Mouse (Mus musculus) liver, embryonic 12.5 days (tissue): Measurements from ENCODE around the gene Gng5. TPM values are rescaled to one million over a fixed set of nuclear protein-coding genes. Genes with fewer than 3 reads are reported as not detected.

Experiments used
- ATAC-seq: fragments of 200-750 bp; cut with Nextera tagmentation; 2 replicates; pipeline ENCODE4 v1.8.0; 2017; ENCODE audit warnings: moderate number of reproducible peaks, mild to moderate bottlenecking, moderate library complexity
- H3K27ac ChIP-seq: fragments of 300-500 bp; sonication (generic); 2 replicates; pipeline ENCODE4 v1.5.1; 2016; ENCODE audit warnings: mild to moderate bottlenecking
- H3K27me3 ChIP-seq: fragments of 300-500 bp; sonication (generic); replicated peaks from 2 replicates; pipeline ENCODE4 v1.6.1; 2016; ENCODE audit warnings: mild to moderate bottlenecking, moderate library complexity
- H3K36me3 ChIP-seq: fragments of 300-500 bp; sonication (generic); 2 replicates; pipeline ENCODE4 v1.6.1; 2016; ENCODE audit warnings: mild to moderate bottlenecking, moderate library complexity
- H3K4me1 ChIP-seq: fragments of 300-500 bp; sonication (generic); 2 replicates; pipeline ENCODE4 v1.6.1; 2016
- H3K4me2 ChIP-seq: fragments of 300-500 bp; sonication (generic); 2 replicates; pipeline ENCODE4 v1.6.1; 2016; ENCODE audit warnings: mild to moderate bottlenecking, moderate library complexity
- H3K4me3 ChIP-seq: fragments of 300-500 bp; sonication (generic); 2 replicates; pipeline ENCODE4 v1.5.1; 2016; ENCODE audit warnings: mild to moderate bottlenecking, moderate library complexity
- H3K9ac ChIP-seq: fragments of 300-500 bp; sonication (generic); 2 replicates; pipeline ENCODE4 v1.6.1; 2016; ENCODE audit warnings: mild to moderate bottlenecking, moderate library complexity
- H3K9me3 ChIP-seq: fragments of 300-500 bp; sonication (generic); replicated peaks from 2 replicates; pipeline ENCODE4 v1.6.1; 2016; ENCODE audit warnings: mild to moderate bottlenecking, moderate library complexity
- WGBS: fragments of 180-500 bp; shearing (Covaris S2); methylation state at CpG from one replicate; pipeline ENCODE4 v1.1.7; 2016; ENCODE audit not compliant: insufficient replicate concordance; 5-methylcytosine and 5-hydroxymethylcytosine counted together
- polyA plus RNA-seq: library from polyadenylated mRNA; unstranded; fragments of >200 nt; fragmentation: Nextera tagmentation; extraction: Ambion mirVana; gene quantifications from 2 replicates; pipeline ENCODE4 v1.2.1, GENCODE M21; 2016

Gene Gng5
- polyA plus RNA-seq = 678 and 702 TPM in 2 replicates

- Histone ChIP-seq H3K9ac (peak within 1 kb of the TSS; percentile 95), H3K4me1 (peaks cover 40% of the 10 kb centered on the region), H3K36me3 (peaks cover 29% of the 10 kb centered on the region), H3K4me2 (peak within 1 kb of the TSS; percentile 81), H3K4me3 (peak within 1 kb of the TSS; percentile 92), H3K27me3 (no peaks in the 10 kb centered on the region), H3K9me3 (no peaks in the 10 kb centered on the region), H3K27ac (peak within 1 kb of the TSS; percentile 96)
- ATAC-seq = peak; percentile 96
- WGBS = 2% methylated on average over 71 of the region's 88 CpGs
These were observed at the start of gene Gng5, which contains the start of gene Spata1 for GRCm38 (mm10) chr3:146499431-146500002. Gng5 (plus strand) TSS chr3:146499807. Spata1 (minus strand) TSS chr3:146499753.

- WGBS = under 1% methylated on average over 29 of the region's 29 CpGs
These were observed 49.2 kb upstream of the Gng5 start for GRCm38 (mm10) chr3:146450371-146450841.

DNA sequence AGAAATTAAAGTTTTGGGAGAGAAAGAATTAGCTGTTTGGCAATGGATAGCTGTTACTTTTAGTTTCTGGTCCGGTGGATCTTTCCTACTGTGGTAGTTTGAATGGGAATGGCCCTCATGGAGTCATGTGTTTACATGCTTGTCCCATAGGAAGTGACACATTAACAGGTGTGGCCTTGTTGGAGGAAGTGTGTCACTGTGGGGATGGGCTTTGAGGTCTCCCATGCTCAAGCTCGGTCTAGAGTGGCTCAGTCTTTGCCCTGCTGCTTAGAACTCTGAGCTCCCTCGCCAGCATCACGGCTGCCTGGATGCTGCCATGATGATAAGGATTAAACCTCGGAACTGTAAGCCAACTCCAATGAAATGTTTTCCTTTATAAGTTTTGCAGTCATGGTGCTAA lies 48.2 kb upstream of the Gng5 start:
- no peak overlapping the region for H3K4me3 ChIP-seq
- no peak overlapping the region; the same call in 1 of the 2 replicates for H3K9ac ChIP-seq
- peaks cover 35% of the 10 kb centered on the region for H3K4me1 ChIP-seq
- H3K27ac ChIP-seq = no peak overlapping the region
- H3K9me3 ChIP-seq = no peaks in the 10 kb centered on the region
- H3K36me3 ChIP-seq = peaks cover 7% of the 10 kb centered on the region
- ATAC-seq = no peak
- no peaks in the 10 kb centered on the region for H3K27me3 ChIP-seq
- WGBS = 80% methylated on average over 5 of the region's 5 CpGs
- peak overlapping the region; percentile 80 for H3K4me2 ChIP-seq

More at GRCm38 (mm10) chr3:146450371-146450841, 49.2 kb upstream of the Gng5 start:
- H3K4me2 ChIP-seq = peak overlapping the region; percentile 80
- peak; percentile 99 for ATAC-seq
- H3K9me3 ChIP-seq = no peaks in the 10 kb centered on the region; the same call in 1 of the 2 replicates
- H3K36me3 ChIP-seq = peaks cover 12% of the 10 kb centered on the region
- H3K27ac ChIP-seq = peak overlapping the region; percentile 78
- peak overlapping the region; percentile 69 for H3K4me3 ChIP-seq
- H3K27me3 ChIP-seq = no peaks in the 10 kb centered on the region
- H3K4me1 ChIP-seq = peaks cover 33% of the 10 kb centered on the region
- peak overlapping the region; percentile 80 for H3K9ac ChIP-seq

GRCm38 (mm10) chr3:146462939-146463338 lies 36.7 kb upstream of the Gng5 start:
- Histone ChIP-seq H3K9me3 (no peaks in the 10 kb centered on the region), H3K4me1 (no peaks in the 10 kb centered on the region), H3K36me3 (peaks cover 6% of the 10 kb centered on the region; the same call in 1 of the 2 replicates), H3K9ac (no peak overlapping the region), H3K4me3 (no peak overlapping the region), H3K4me2 (no peak overlapping the region), H3K27ac (no peak overlapping the region), H3K27me3 (no peaks in the 10 kb centered on the region)
- 51% methylated on average over 2 of the region's 2 CpGs for WGBS
- ATAC-seq = no peak

DNA sequence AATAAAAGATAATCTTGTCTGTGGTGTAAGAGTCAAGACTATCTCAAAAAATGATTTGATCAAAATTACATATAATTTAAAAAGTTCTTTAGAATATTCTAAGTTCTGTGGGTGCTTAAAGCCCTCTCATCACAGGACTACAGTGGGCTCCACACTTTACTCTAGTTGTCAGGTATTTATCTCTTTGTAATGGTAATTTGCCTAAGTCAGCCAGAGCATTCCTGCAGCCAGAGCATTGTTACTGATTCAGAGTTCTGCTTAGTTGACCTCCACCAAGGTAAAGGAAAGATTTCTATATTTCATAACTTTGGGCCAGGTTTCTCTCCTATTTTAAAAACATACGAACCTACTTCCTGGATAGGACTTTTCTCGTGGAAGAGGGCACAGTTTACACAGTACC lies 30.4 kb upstream of the Gng5 start:
- WGBS = 58% methylated on average over 2 of the region's 2 CpGs
- no peaks in the 10 kb centered on the region for H3K9me3 ChIP-seq
- no peaks in the 10 kb centered on the region for H3K27me3 ChIP-seq
- no peaks in the 10 kb centered on the region for H3K36me3 ChIP-seq
- no peak overlapping the region for H3K4me2 ChIP-seq
- no peak overlapping the region for H3K4me3 ChIP-seq
- no peaks in the 10 kb centered on the region for H3K4me1 ChIP-seq
- no peak overlapping the region for H3K9ac ChIP-seq
- ATAC-seq = no peak
- H3K27ac ChIP-seq = no peak overlapping the region

DNA sequence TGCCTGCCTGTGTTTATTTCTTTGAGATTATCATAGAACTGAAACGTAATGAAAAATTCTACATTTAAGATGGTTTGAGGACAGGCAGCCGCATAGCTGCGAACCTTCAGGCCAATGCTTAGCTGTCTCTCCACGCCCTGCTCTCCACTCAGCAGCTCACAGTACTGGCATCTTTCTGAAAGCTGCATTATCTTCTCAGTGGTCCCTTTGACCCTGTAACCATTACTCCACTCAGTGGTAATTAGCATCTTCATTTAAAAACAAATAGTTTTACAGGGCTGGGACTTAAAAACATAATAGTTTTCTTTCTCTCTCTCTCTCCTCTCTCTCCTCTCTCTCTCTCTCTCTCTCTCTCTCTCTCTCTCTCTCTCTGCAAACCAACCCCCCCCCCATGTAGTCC lies 26.9 kb upstream of the Gng5 start:
- 68% methylated on average over 4 of the region's 4 CpGs for WGBS
- H3K4me3 ChIP-seq = no peak overlapping the region
- no peak overlapping the region for H3K4me2 ChIP-seq

GRCm38 (mm10) chr3:146473741-146474140 lies 25.9 kb upstream of the Gng5 start:
- no peak overlapping the region for H3K4me2 ChIP-seq
- no peaks in the 10 kb centered on the region for H3K4me1 ChIP-seq
- no peak overlapping the region for H3K9ac ChIP-seq
- H3K9me3 ChIP-seq = no peaks in the 10 kb centered on the region
- no peak overlapping the region for H3K27ac ChIP-seq
- H3K4me3 ChIP-seq = no peak overlapping the region
- no peak for ATAC-seq
- H3K27me3 ChIP-seq = no peaks in the 10 kb centered on the region
- H3K36me3 ChIP-seq = no peaks in the 10 kb centered on the region

More for the DNA sequence above, 26.9 kb upstream of the Gng5 start:
- no peaks in the 10 kb centered on the region for H3K4me1 ChIP-seq
- H3K9ac ChIP-seq = no peak overlapping the region
- H3K9me3 ChIP-seq = no peaks in the 10 kb centered on the region
- no peak overlapping the region for H3K27ac ChIP-seq
- no peaks in the 10 kb centered on the region for H3K36me3 ChIP-seq
- H3K27me3 ChIP-seq = no peaks in the 10 kb centered on the region
- no peak for ATAC-seq

- H3K9me3 ChIP-seq = no peaks in the 10 kb centered on the region
- no peak overlapping the region for H3K4me2 ChIP-seq
- no peak for ATAC-seq
- H3K4me3 ChIP-seq = no peak overlapping the region
- H3K36me3 ChIP-seq = no peaks in the 10 kb centered on the region
- no peaks in the 10 kb centered on the region for H3K27me3 ChIP-seq
- H3K9ac ChIP-seq = no peak overlapping the region
- H3K27ac ChIP-seq = no peak overlapping the region
- WGBS = 87% methylated on average over 3 of the region's 3 CpGs
- no peaks in the 10 kb centered on the region for H3K4me1 ChIP-seq
These were observed 25.2 kb upstream of the Gng5 start for GRCm38 (mm10) chr3:146474428-146474827.

DNA sequence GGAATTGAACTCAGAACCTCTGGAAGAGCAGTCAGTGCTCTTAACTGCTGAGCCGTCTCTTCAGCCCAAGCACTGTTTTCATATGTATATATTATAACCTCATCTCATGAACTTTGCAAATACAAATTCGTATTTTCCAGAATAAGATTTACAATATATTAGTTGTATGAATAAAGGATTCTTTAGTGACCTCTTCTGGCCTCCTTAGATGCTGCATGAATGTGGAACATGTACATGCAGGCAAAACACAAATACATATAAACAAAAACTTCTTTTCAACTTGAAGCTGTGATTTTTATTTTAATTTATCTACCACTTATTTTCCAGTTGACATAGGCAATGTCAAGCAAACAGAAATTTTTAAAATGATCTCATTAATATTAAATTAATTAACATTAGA lies 17.6 kb upstream of the Gng5 start:
- H3K4me2 ChIP-seq = no peak overlapping the region
- H3K4me3 ChIP-seq = no peak overlapping the region
- H3K36me3 ChIP-seq = no peaks in the 10 kb centered on the region
- 57% methylated on average over 2 of the region's 2 CpGs for WGBS
- no peaks in the 10 kb centered on the region for H3K27me3 ChIP-seq
- no peaks in the 10 kb centered on the region for H3K4me1 ChIP-seq
- H3K9ac ChIP-seq = no peak overlapping the region
- ATAC-seq = no peak
- no peaks in the 10 kb centered on the region for H3K9me3 ChIP-seq
- H3K27ac ChIP-seq = no peak overlapping the region

GRCm38 (mm10) chr3:146486464-146486863 lies 13.1 kb upstream of the Gng5 start:
- H3K36me3 ChIP-seq = no peaks in the 10 kb centered on the region
- peaks cover 3% of the 10 kb centered on the region; the same call in 1 of the 2 replicates for H3K4me1 ChIP-seq
- no peak for ATAC-seq
- no peak overlapping the region for H3K4me2 ChIP-seq
- H3K9ac ChIP-seq = no peak overlapping the region
- no peaks in the 10 kb centered on the region for H3K27me3 ChIP-seq
- H3K4me3 ChIP-seq = no peak overlapping the region
- H3K9me3 ChIP-seq = no peaks in the 10 kb centered on the region
- WGBS = 67% methylated on average over 4 of the region's 4 CpGs
- H3K27ac ChIP-seq = no peak overlapping the region

GRCm38 (mm10) chr3:146494941-146495340 lies 4.7 kb upstream of the Gng5 start:
- no peak for ATAC-seq
- H3K4me1 ChIP-seq = peaks cover 11% of the 10 kb centered on the region
- no peaks in the 10 kb centered on the region for H3K36me3 ChIP-seq
- no peak overlapping the region for H3K4me3 ChIP-seq
- H3K27ac ChIP-seq = no peak overlapping the region
- H3K9ac ChIP-seq = no peak overlapping the region
- H3K27me3 ChIP-seq = no peaks in the 10 kb centered on the region
- no peak overlapping the region for H3K4me2 ChIP-seq
- H3K9me3 ChIP-seq = no peaks in the 10 kb centered on the region
- WGBS = 84% methylated on average over 8 of the region's 8 CpGs

DNA sequence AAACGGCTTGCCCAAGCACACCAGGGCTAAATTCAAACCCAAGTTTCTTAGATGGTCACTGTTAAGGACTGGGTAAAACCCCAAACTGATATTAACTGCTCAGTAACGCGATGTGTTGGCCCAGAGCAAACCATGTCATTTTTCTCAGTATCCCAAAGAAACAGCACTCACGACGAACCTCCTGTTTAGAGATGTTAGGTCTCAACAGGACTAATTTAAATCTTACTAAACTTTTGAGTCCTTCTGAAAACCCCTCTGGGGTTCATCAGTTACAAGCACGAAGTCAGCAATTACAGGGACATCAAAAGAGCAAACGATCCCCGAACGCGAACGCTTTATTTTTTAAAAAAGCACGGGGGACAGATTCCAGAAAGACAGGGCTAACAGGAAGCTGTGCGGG lies 618 bp upstream of the Gng5 start:
- H3K4me3 ChIP-seq = peak overlapping the region; percentile 92
- no peak for ATAC-seq

More for the DNA sequence above, 618 bp upstream of the Gng5 start:
- no peaks in the 10 kb centered on the region for H3K9me3 ChIP-seq
- H3K27me3 ChIP-seq = no peaks in the 10 kb centered on the region
- H3K4me1 ChIP-seq = peaks cover 39% of the 10 kb centered on the region
- 2% methylated on average over 13 of the region's 13 CpGs for WGBS
- peak overlapping the region; percentile 81 for H3K4me2 ChIP-seq
- H3K9ac ChIP-seq = peak overlapping the region; percentile 95
- peaks cover 24% of the 10 kb centered on the region for H3K36me3 ChIP-seq
- H3K27ac ChIP-seq = peak overlapping the region; percentile 96
